Mouse (Mus musculus): ENCODE data around the gene Ptchd4. TPM values are rescaled to one million over a fixed set of nuclear protein-coding genes. Genes with fewer than 3 reads are reported as not detected.
A peak's percentile ranks its signal among the peaks of the same experiment; 100 is the strongest.

Ptchd4 gene
- polyA plus RNA-seq (2015; fragmentation: Nextera tagmentation; extraction: Ambion mirVana): 0.39 and 0.50 TPM in 2 replicates

- Histone ChIP-seq H3K9me3 (replicated peaks; ENCODE audit: control insufficient read depth, low read length) (no peaks in the 10 kb centered on the region), H3K27ac (ENCODE audit: low read length) (no peak within 1 kb of the TSS), H3K4me2 (ENCODE audit: low read depth, low read length) (peak within 1 kb of the TSS; percentile 94), H3K36me3 (ENCODE audit: control insufficient read depth, insufficient read depth, low read length) (no peaks in the 10 kb centered on the region), H3K27me3 (ENCODE audit: control insufficient read depth, insufficient read depth, low read length) (peaks cover 20% of the 10 kb centered on the region), H3K4me1 (ENCODE audit: control insufficient read depth, insufficient read depth, low read length) (peaks cover 6% of the 10 kb centered on the region; the same call in 1 of the 2 replicates), H3K9ac (ENCODE audit: low read length) (peak within 1 kb of the TSS; percentile 57), H3K4me3 (replicated peaks; ENCODE audit: low read length) (peak within 1 kb of the TSS; percentile 57)
- under 1% methylated on average over 55 of the region's 56 CpGs for WGBS
- peak; percentile 76; the same call in 1 of the 2 replicates for ATAC-seq (ENCODE audit: insufficient read depth, low FRiP score)
These were observed at the start of gene Ptchd4 for GRCm38 (mm10) chr17:42315669-42316611. TSS of gene Ptchd4 (plus strand) at chr17:42315947.

DNA sequence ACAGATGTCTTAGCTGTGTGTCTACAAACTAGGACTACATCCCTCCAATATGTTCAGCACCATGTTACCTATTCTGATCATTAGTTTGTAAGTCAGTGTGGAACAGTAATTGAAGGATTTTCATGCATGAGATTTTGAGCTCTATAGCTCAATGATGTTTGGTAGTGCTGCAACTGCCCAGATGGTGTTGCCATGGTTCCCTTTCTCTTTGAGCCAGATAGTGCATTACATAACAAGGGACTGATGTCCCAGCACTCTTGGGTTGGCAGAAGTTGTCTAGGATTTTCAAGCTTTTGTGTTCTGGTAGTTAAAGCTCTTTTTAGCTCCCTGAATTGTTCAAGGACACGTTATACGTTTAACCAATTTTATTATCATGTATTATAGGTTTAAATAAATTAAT lies 38.9 kb upstream of the Ptchd4 start:
- Histone ChIP-seq H3K4me1 (ENCODE audit: control insufficient read depth, insufficient read depth, low read length) (no peaks in the 10 kb centered on the region), H3K4me3 (replicated peaks; ENCODE audit: low read length) (no peak overlapping the region), H3K27me3 (ENCODE audit: control insufficient read depth, insufficient read depth, low read length) (no peaks in the 10 kb centered on the region), H3K27ac (ENCODE audit: low read length) (no peak overlapping the region), H3K9me3 (replicated peaks; ENCODE audit: control insufficient read depth, low read length) (no peaks in the 10 kb centered on the region), H3K36me3 (ENCODE audit: control insufficient read depth, insufficient read depth, low read length) (no peaks in the 10 kb centered on the region), H3K9ac (ENCODE audit: low read length) (no peak overlapping the region), H3K4me2 (ENCODE audit: low read depth, low read length) (no peak overlapping the region)
- no peak for ATAC-seq (ENCODE audit: insufficient read depth, low FRiP score)
- 80% methylated on average over 2 of the region's 2 CpGs for WGBS

DNA sequence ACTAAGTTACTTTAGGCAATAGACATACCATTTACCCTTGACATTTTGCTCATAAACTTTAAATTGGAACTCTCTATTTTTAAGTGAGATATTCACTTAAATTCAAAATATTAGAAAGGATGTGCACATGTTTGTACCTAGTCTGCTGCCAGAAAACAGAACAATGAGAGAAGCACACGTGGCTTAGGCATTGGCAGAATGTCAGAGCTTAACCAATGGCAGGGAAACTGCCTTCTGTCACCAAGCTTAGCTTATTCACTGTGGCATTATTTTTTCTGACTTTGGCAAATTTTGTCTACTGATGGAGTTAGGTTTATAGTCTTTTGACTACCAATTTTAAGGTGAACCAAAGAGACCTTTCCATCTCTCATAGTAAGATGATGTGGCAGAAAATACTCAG lies 31.4 kb upstream of the Ptchd4 start:
- Histone ChIP-seq H3K27ac (ENCODE audit: low read length) (no peak overlapping the region), H3K9ac (ENCODE audit: low read length) (no peak overlapping the region), H3K27me3 (ENCODE audit: control insufficient read depth, insufficient read depth, low read length) (no peaks in the 10 kb centered on the region), H3K9me3 (replicated peaks; ENCODE audit: control insufficient read depth, low read length) (no peaks in the 10 kb centered on the region), H3K4me2 (ENCODE audit: low read depth, low read length) (no peak overlapping the region), H3K4me3 (replicated peaks; ENCODE audit: low read length) (no peak overlapping the region), H3K36me3 (ENCODE audit: control insufficient read depth, insufficient read depth, low read length) (no peaks in the 10 kb centered on the region), H3K4me1 (ENCODE audit: control insufficient read depth, insufficient read depth, low read length) (no peaks in the 10 kb centered on the region)
- 48% methylated on average over 1 of the region's 1 CpGs for WGBS
- ATAC-seq (ENCODE audit: insufficient read depth, low FRiP score): no peak

GRCm38 (mm10) chr17:42286255-42286654 lies 29.5 kb upstream of the Ptchd4 start:
- no peak overlapping the region for H3K4me3 ChIP-seq (replicated peaks; ENCODE audit: low read length)
- H3K4me2 ChIP-seq (ENCODE audit: low read depth, low read length): no peak overlapping the region
- H3K36me3 ChIP-seq (ENCODE audit: control insufficient read depth, insufficient read depth, low read length): no peaks in the 10 kb centered on the region
- no peak for ATAC-seq (ENCODE audit: insufficient read depth, low FRiP score)
- H3K4me1 ChIP-seq (ENCODE audit: control insufficient read depth, insufficient read depth, low read length): no peaks in the 10 kb centered on the region
- 72% methylated on average over 3 of the region's 3 CpGs for WGBS
- H3K27me3 ChIP-seq (ENCODE audit: control insufficient read depth, insufficient read depth, low read length): no peaks in the 10 kb centered on the region
- H3K9me3 ChIP-seq (replicated peaks; ENCODE audit: control insufficient read depth, low read length): no peaks in the 10 kb centered on the region
- H3K27ac ChIP-seq (ENCODE audit: low read length): no peak overlapping the region
- no peak overlapping the region for H3K9ac ChIP-seq (ENCODE audit: low read length)

DNA sequence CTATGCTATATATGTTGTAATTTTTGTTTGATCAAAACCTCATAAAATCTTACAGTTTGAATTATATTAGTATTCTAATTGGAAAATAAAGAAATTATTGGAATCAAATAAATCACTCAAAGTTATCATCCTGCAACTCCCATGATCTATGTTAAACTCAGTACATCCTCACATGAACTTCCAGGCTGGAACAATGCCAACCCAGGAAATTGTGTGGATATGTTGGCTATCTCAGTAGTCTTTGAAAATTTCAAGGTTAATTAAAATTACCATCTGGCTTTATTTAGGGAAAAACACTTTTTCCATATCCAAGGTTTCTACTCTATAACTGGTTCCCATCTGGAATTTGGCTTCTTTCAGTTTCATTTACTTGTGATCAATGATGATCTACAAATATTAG lies 25.4 kb upstream of the Ptchd4 start:
- no peaks in the 10 kb centered on the region for H3K4me1 ChIP-seq (ENCODE audit: control insufficient read depth, insufficient read depth, low read length)
- no peak for ATAC-seq (ENCODE audit: insufficient read depth, low FRiP score)
- H3K36me3 ChIP-seq (ENCODE audit: control insufficient read depth, insufficient read depth, low read length): no peaks in the 10 kb centered on the region
- no peak overlapping the region for H3K9ac ChIP-seq (ENCODE audit: low read length)
- H3K27ac ChIP-seq (ENCODE audit: low read length): no peak overlapping the region
- H3K9me3 ChIP-seq (replicated peaks; ENCODE audit: control insufficient read depth, low read length): no peaks in the 10 kb centered on the region
- H3K4me3 ChIP-seq (replicated peaks; ENCODE audit: low read length): no peak overlapping the region
- H3K27me3 ChIP-seq (ENCODE audit: control insufficient read depth, insufficient read depth, low read length): no peaks in the 10 kb centered on the region
- no peak overlapping the region for H3K4me2 ChIP-seq (ENCODE audit: low read depth, low read length)

DNA sequence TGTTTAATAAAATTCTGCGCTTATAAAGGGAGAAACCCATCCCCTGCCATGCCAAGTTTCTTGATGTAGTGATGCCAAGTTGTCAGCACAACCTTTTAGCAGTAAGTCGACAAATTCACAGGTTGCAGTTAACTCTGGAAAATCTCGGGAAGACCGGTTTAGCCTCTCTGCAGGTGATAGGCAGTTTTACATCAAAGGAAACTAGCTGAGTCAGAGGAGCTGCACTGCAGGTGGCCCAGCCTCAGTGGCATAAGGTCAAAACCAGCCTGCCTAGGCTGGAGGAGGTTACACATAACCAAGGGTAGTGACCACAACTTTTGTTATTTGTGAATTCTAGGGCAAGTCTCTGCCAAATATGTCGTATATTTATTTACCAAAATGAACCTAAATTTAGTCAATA lies 24.0 kb upstream of the Ptchd4 start:
- Histone ChIP-seq H3K9ac (ENCODE audit: low read length) (no peak overlapping the region), H3K4me3 (replicated peaks; ENCODE audit: low read length) (no peak overlapping the region), H3K36me3 (ENCODE audit: control insufficient read depth, insufficient read depth, low read length) (no peaks in the 10 kb centered on the region), H3K27ac (ENCODE audit: low read length) (no peak overlapping the region), H3K4me1 (ENCODE audit: control insufficient read depth, insufficient read depth, low read length) (no peaks in the 10 kb centered on the region), H3K9me3 (replicated peaks; ENCODE audit: control insufficient read depth, low read length) (no peaks in the 10 kb centered on the region), H3K4me2 (ENCODE audit: low read depth, low read length) (no peak overlapping the region), H3K27me3 (ENCODE audit: control insufficient read depth, insufficient read depth, low read length) (no peaks in the 10 kb centered on the region)
- no peak for ATAC-seq (ENCODE audit: insufficient read depth, low FRiP score)
- WGBS: 31% methylated on average over 5 of the region's 5 CpGs

- no peak overlapping the region for H3K27ac ChIP-seq (ENCODE audit: low read length)
- no peak overlapping the region for H3K4me3 ChIP-seq (replicated peaks; ENCODE audit: low read length)
- 73% methylated on average over 4 of the region's 4 CpGs for WGBS
- H3K9me3 ChIP-seq (replicated peaks; ENCODE audit: control insufficient read depth, low read length): no peaks in the 10 kb centered on the region
- H3K4me1 ChIP-seq (ENCODE audit: control insufficient read depth, insufficient read depth, low read length): no peaks in the 10 kb centered on the region
- H3K27me3 ChIP-seq (ENCODE audit: control insufficient read depth, insufficient read depth, low read length): no peaks in the 10 kb centered on the region
- H3K9ac ChIP-seq (ENCODE audit: low read length): no peak overlapping the region
- ATAC-seq (ENCODE audit: insufficient read depth, low FRiP score): no peak
- H3K36me3 ChIP-seq (ENCODE audit: control insufficient read depth, insufficient read depth, low read length): no peaks in the 10 kb centered on the region
- no peak overlapping the region for H3K4me2 ChIP-seq (ENCODE audit: low read depth, low read length)
These were observed 17.8 kb upstream of the Ptchd4 start for GRCm38 (mm10) chr17:42297986-42298385.

DNA sequence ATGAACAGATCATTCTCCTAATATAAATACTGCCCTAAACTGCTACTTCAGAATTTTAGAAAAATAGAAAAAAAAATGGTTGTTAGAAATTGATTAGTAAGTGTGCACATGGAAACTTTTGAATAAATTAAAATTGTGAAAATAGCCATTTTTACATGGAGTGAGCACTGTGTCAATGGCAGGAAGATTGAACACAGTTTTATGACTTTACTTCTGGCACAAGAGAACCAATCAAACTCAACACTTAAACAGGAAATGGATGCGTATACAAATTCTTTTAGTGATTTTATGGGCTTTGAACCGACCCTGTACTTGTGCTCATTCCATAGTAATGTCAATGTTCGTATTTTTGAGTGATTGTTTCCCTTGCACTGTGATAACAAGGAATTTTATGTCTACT lies 16.1 kb upstream of the Ptchd4 start:
- WGBS: 43% methylated on average over 3 of the region's 3 CpGs

GRCm38 (mm10) chr17:42303062-42303577 lies 12.6 kb upstream of the Ptchd4 start:
- H3K4me3 ChIP-seq (replicated peaks; ENCODE audit: low read length): no peak overlapping the region
- no peaks in the 10 kb centered on the region for H3K27me3 ChIP-seq (ENCODE audit: control insufficient read depth, insufficient read depth, low read length)
- WGBS: 67% methylated on average over 4 of the region's 4 CpGs
- H3K4me2 ChIP-seq (ENCODE audit: low read depth, low read length): no peak overlapping the region
- no peaks in the 10 kb centered on the region for H3K36me3 ChIP-seq (ENCODE audit: control insufficient read depth, insufficient read depth, low read length)
- H3K4me1 ChIP-seq (ENCODE audit: control insufficient read depth, insufficient read depth, low read length): no peaks in the 10 kb centered on the region
- no peaks in the 10 kb centered on the region for H3K9me3 ChIP-seq (replicated peaks; ENCODE audit: control insufficient read depth, low read length)
- no peak for ATAC-seq (ENCODE audit: insufficient read depth, low FRiP score)
- H3K9ac ChIP-seq (ENCODE audit: low read length): no peak overlapping the region
- no peak overlapping the region for H3K27ac ChIP-seq (ENCODE audit: low read length)

More for the DNA sequence above, 16.1 kb upstream of the Ptchd4 start:
- no peak overlapping the region for H3K9ac ChIP-seq (ENCODE audit: low read length)
- no peak overlapping the region for H3K4me3 ChIP-seq (replicated peaks; ENCODE audit: low read length)
- H3K9me3 ChIP-seq (replicated peaks; ENCODE audit: control insufficient read depth, low read length): no peaks in the 10 kb centered on the region
- H3K4me1 ChIP-seq (ENCODE audit: control insufficient read depth, insufficient read depth, low read length): no peaks in the 10 kb centered on the region
- H3K36me3 ChIP-seq (ENCODE audit: control insufficient read depth, insufficient read depth, low read length): no peaks in the 10 kb centered on the region
- H3K27me3 ChIP-seq (ENCODE audit: control insufficient read depth, insufficient read depth, low read length): no peaks in the 10 kb centered on the region
- no peak overlapping the region for H3K27ac ChIP-seq (ENCODE audit: low read length)
- no peak for ATAC-seq (ENCODE audit: insufficient read depth, low FRiP score)
- no peak overlapping the region for H3K4me2 ChIP-seq (ENCODE audit: low read depth, low read length)
